In genomic region chr17:74424401-74425005, GRCm38 (mm10) we compare ENCODE assay signal across 1 mouse cellular context.
TF ChIP-seq lines count a peak whose summit lies in the region.

No protein-coding gene starts in this region.

TF ChIP-seq in MEL, 35 proteins besides CTCF, POLR2A, EP300 and RAD21 (continued from another document):
- TF ChIP-seq GATA1 (IDR thresholded peaks at IDR 0.05; ENCODE audit: low read depth, low read length) (no peak), ZNF384 (IDR thresholded peaks at IDR 0.05; ENCODE audit: low read depth, low read length) (no peak), CHD2 (IDR thresholded peaks at IDR 0.05; ENCODE audit: low read length) (no peak), E2F4 (IDR thresholded peaks at IDR 0.05; ENCODE audit: borderline replicate concordance, low read depth, low read length) (no peak), MAFK (IDR thresholded peaks at IDR 0.05; ENCODE audit: borderline replicate concordance, low read depth, low read length) (no peak)
